Mouse (Mus musculus): ENCODE results near the gene Cend1.

DNA sequence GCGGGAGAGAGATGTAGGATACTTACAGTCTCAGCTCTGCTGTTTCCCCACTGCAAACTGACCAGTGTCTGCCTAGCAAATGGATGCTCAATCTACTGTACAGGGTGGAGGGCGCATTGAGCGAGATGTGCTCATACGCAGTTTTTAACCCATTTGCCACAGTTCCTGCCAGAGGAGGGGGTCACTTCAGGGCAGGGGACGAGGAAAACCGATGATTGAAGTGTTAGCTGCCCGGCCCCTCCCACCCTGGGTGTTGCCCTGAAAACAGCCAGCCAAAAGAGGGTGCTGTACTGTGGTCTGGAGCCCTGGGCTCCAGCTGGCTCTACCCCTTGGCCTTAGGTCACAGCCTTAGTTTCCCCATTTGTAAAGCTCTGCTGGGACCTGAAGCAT is 47.7 kb upstream of the Cend1 start:
- TF ChIP-seq CTCF (IDR thresholded peaks at IDR 0.05; ENCODE audit: low read depth), result peak; percentile 48
- TF ChIP-seq EP300 (IDR thresholded peaks at IDR 0.05; ENCODE audit: low read depth), result no peak
